Mouse (Mus musculus): ENCODE measurements around the gene Eif4e2. TPM values are rescaled to one million over a fixed set of nuclear protein-coding genes. Genes with fewer than 3 reads are reported as not detected.

Eif4e2 gene
- polyA plus RNA-seq, 1 experiment from 2014 or later: 136 TPM

- CTCF ChIA-PET: no interaction called here
- H3K27me3 ChIP-seq: no peaks in the 10 kb centered on the region
- ATAC-seq (no peak), DNase-seq (ENCODE audit: low read depth, low spot score) (no peak)
- no peak for TF ChIP-seq CTCF (IDR thresholded peaks at IDR 0.05)
- in situ Hi-C loops (cut with MboI; ENCODE audit: low pct_unique_long_range_greater_than_20kb): no loop called here
- POLR2A ChIA-PET: no interaction called here
Measured at GRCm38 (mm10) chr1:87200811-87201210, 12.9 kb upstream of the Eif4e2 start.

GRCm38 (mm10) chr1:87201848-87202247 lies 11.9 kb upstream of the Eif4e2 start:
- in situ Hi-C loops (cut with MboI; ENCODE audit: low pct_unique_long_range_greater_than_20kb): no loop called here
- DNase-seq (ENCODE audit: low read depth, low spot score): no peak
- ChIA-PET CTCF (no interaction called here), POLR2A (no interaction called here)
- ATAC-seq: no peak
- TF ChIP-seq CTCF (IDR thresholded peaks at IDR 0.05): no peak
- no peaks in the 10 kb centered on the region for H3K27me3 ChIP-seq

- H3K27me3 ChIP-seq: peaks cover 7% of the 10 kb centered on the region
- no peak for DNase-seq (ENCODE audit: low read depth, low spot score)
- ATAC-seq: no peak
- in situ Hi-C loops (cut with MboI; ENCODE audit: low pct_unique_long_range_greater_than_20kb): no loop called here
- CTCF ChIA-PET: no interaction called here
- POLR2A ChIA-PET: no interaction called here
- TF ChIP-seq CTCF (IDR thresholded peaks at IDR 0.05): no peak
Measured at GRCm38 (mm10) chr1:87203779-87204178, 9.9 kb upstream of the Eif4e2 start.

GRCm38 (mm10) chr1:87204465-87204864 lies 9.2 kb upstream of the Eif4e2 start, which contains the start of gene Chrng:
Chrng (plus strand) TSS chr1:87204657.
- ATAC-seq: no peak
- in situ Hi-C loops (cut with MboI; ENCODE audit: low pct_unique_long_range_greater_than_20kb): no loop called here
- DNase-seq (ENCODE audit: low read depth, low spot score): no peak
- TF ChIP-seq CTCF (IDR thresholded peaks at IDR 0.05): no peak
- ChIA-PET POLR2A (no interaction called here), CTCF (no interaction called here)
- peaks cover 7% of the 10 kb centered on the region for H3K27me3 ChIP-seq

- TF ChIP-seq CTCF (IDR thresholded peaks at IDR 0.05): no peak
- no peak for ATAC-seq
- peaks cover 7% of the 10 kb centered on the region for H3K27me3 ChIP-seq
- DNase-seq (ENCODE audit: low read depth, low spot score): no peak
- POLR2A ChIA-PET: no interaction called here
- in situ Hi-C loops (cut with MboI; ENCODE audit: low pct_unique_long_range_greater_than_20kb): no loop called here
- CTCF ChIA-PET: no interaction called here
Measured at GRCm38 (mm10) chr1:87205038-87205437, 8.7 kb upstream of the Eif4e2 start.

- ChIA-PET CTCF (no interaction called here), POLR2A (no interaction called here)
- TF ChIP-seq CTCF (IDR thresholded peaks at IDR 0.05): no peak
- ATAC-seq: no peak
- peaks cover 7% of the 10 kb centered on the region for H3K27me3 ChIP-seq
- no peak for DNase-seq (ENCODE audit: low read depth, low spot score)
- in situ Hi-C loops (cut with MboI; ENCODE audit: low pct_unique_long_range_greater_than_20kb): no loop called here
Measured at GRCm38 (mm10) chr1:87205502-87205901, 8.2 kb upstream of the Eif4e2 start.

- DNase-seq (ENCODE audit: low read depth, low spot score) (no peak), ATAC-seq (no peak)
- H3K27me3 ChIP-seq: peaks cover 7% of the 10 kb centered on the region
- ChIA-PET CTCF (no interaction called here), POLR2A (no interaction called here)
- in situ Hi-C loops (cut with MboI; ENCODE audit: low pct_unique_long_range_greater_than_20kb): no loop called here
- no peak for TF ChIP-seq CTCF (IDR thresholded peaks at IDR 0.05)
Measured at GRCm38 (mm10) chr1:87206339-87206738, 7.4 kb upstream of the Eif4e2 start.

GRCm38 (mm10) chr1:87211431-87211830 lies 2.3 kb upstream of the Eif4e2 start:
- in situ Hi-C loops (cut with MboI; ENCODE audit: low pct_unique_long_range_greater_than_20kb): no loop called here
- CTCF ChIA-PET: no interaction called here
- no peak for ATAC-seq

GRCm38 (mm10) chr1:87214748-87215147 lies 1.0 kb downstream of the Eif4e2 start:
- ChIA-PET CTCF (interaction anchor here (1.1 kb wide), 1 partner anchor 15 kb away, joined by 3 read pairs; no protein-coding TSS in a partner anchor), POLR2A (interaction anchor here (1.2 to 3.0 kb wide), 2 partner anchors 19 to 39 kb away, joined by 3 to 7 read pairs; no protein-coding TSS in a partner anchor)
- in situ Hi-C loops (cut with MboI; ENCODE audit: low pct_unique_long_range_greater_than_20kb): no loop called here
- H3K27me3 ChIP-seq: no peaks in the 10 kb centered on the region
- no peak for DNase-seq (ENCODE audit: low read depth, low spot score)
- TF ChIP-seq CTCF (IDR thresholded peaks at IDR 0.05): no peak
- no peak for ATAC-seq

More at GRCm38 (mm10) chr1:87211431-87211830, 2.3 kb upstream of the Eif4e2 start:
- H3K27me3 ChIP-seq: peaks cover 7% of the 10 kb centered on the region
- no peak for DNase-seq (ENCODE audit: low read depth, low spot score)
- POLR2A ChIA-PET: no interaction called here
- no peak for TF ChIP-seq CTCF (IDR thresholded peaks at IDR 0.05)

- ChIA-PET POLR2A (interaction anchor here (0.5 to 1.4 kb wide), 2 partner anchors 10 to 15 kb away, joined by 3 to 4 read pairs; no protein-coding TSS in a partner anchor), CTCF (interaction anchor here (1.0 to 4.3 kb wide), 7 partner anchors 8 to 142 kb away, joined by 3 to 17 read pairs (median 3); no protein-coding TSS in a partner anchor)
- DNase-seq (ENCODE audit: low read depth, low spot score) (no peak), ATAC-seq (no peak)
- no peak for TF ChIP-seq CTCF (IDR thresholded peaks at IDR 0.05)
- H3K27me3 ChIP-seq: no peaks in the 10 kb centered on the region
- in situ Hi-C loops (cut with MboI; ENCODE audit: low pct_unique_long_range_greater_than_20kb): no loop called here
Measured at GRCm38 (mm10) chr1:87217938-87218337, 4.2 kb downstream of the Eif4e2 start.

- DNase-seq (ENCODE audit: low read depth, low spot score) (no peak), ATAC-seq (no peak)
- ChIA-PET POLR2A (no interaction called here), CTCF (interaction anchor here (1.2 kb wide), 1 partner anchor 8 kb away, joined by 3 read pairs; no protein-coding TSS in a partner anchor)
- TF ChIP-seq CTCF (IDR thresholded peaks at IDR 0.05): no peak
- in situ Hi-C loops (cut with MboI; ENCODE audit: low pct_unique_long_range_greater_than_20kb): no loop called here
- no peaks in the 10 kb centered on the region for H3K27me3 ChIP-seq
Measured at GRCm38 (mm10) chr1:87225739-87226138, 12.0 kb downstream of the Eif4e2 start.

All from Patski (cell line).